Mouse (Mus musculus): Measurements from ENCODE around the gene Sorbs1.

DNA sequence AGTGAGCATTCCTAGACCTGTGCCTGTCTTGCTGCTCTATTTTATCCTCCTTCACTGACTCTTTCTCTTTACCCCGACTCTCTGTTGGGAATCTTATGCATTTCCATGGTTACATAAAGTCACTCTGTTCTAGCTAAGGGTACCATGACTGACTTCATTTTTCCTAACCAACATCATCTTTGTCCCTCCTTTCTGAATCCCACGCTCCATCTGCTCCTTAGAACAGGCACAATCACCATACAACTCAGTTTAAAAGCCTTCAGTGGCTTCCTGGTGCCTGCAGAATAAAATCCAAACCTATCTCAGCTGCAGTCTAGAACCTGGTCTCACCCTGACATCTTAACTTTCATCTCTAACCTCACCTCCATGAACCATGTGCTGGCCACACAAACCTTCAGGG is 215.0 kb downstream of the Sorbs1 start:
- TF ChIP-seq CTCF (conservative IDR thresholded peaks at IDR 0.05 in 1 of 2, IDR thresholded peaks at IDR 0.05 in 1 of 2; ENCODE audit: low read depth in 2 of 2, low read length in 2 of 2) (no peak), EP300 (IDR thresholded peaks at IDR 0.05; ENCODE audit: low read length) (no peak), MYC (IDR thresholded peaks at IDR 0.05; ENCODE audit: low read depth, low read length) (no peak), JUND (conservative IDR thresholded peaks at IDR 0.05; ENCODE audit: low read depth, low read length) (no peak), POLR2A (IDR thresholded peaks at IDR 0.05; ENCODE audit: low read depth, low read length) (no peak), USF2 (conservative IDR thresholded peaks at IDR 0.05; ENCODE audit: low read depth, low read length) (no peak)

Measured in CH12.LX (cell line).